Mouse (Mus musculus) lung, postnatal 4 days (tissue): ENCODE measurements at regions not wholly inside any gene's neighbourhood (a gene's known extent, or its start where the extent isn't known, plus 50 kb on each side); places are given as distances from the start of the nearest gene placed in this dataset.
A peak's percentile ranks its signal among the peaks of the same experiment; 100 is the strongest.

Source experiments
- DNase-seq, 2 experiments: peaks; one replicate each; pipeline ENCODE4 v3.0.0; 2021

DNA sequence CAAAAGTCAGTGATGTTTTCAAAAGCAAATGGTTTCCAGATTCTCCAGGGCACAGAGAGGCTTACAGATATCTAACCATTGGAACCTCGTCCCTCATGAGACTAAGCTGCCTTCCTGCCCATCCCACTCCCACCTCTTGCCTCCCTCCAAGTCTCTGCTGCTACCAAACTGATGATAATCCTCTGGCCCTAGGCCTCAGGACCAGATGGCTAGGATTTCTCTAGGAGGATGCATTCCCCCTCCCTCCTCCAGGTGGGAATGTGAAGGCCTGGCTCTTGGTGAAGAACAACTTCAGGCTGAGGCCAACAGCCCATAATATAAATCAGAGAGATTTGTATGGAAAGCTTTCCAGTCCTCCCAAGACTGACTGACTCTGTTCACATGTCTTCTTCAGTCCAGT is 198.9 kb upstream of the Cdh5 start:
- no peak for DNase-seq

- no peak for DNase-seq
These were observed 197.8 kb upstream of the Cdh5 start for GRCm38 (mm10) chr8:103903635-103904034.

DNA sequence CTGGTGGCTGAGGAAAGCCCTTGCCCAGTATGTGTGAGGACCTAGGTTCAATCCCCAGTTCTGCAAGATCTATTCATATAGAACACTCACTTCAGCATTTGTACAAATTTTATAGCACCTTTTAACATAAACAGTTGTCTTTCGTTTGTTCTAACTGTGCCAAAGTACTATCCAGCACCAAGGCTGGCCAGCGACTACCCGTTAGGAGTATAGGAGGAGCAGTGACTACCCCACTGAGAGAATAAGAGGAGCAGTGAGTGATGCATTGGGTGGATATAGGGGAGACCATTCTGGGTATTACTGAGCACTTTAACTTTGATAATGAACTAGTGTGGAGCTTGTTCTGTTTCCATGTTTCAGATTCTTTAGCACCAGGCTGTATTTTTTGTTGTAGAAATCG is 193.8 kb upstream of the Cdh5 start:
- DNase-seq = no peak

DNA sequence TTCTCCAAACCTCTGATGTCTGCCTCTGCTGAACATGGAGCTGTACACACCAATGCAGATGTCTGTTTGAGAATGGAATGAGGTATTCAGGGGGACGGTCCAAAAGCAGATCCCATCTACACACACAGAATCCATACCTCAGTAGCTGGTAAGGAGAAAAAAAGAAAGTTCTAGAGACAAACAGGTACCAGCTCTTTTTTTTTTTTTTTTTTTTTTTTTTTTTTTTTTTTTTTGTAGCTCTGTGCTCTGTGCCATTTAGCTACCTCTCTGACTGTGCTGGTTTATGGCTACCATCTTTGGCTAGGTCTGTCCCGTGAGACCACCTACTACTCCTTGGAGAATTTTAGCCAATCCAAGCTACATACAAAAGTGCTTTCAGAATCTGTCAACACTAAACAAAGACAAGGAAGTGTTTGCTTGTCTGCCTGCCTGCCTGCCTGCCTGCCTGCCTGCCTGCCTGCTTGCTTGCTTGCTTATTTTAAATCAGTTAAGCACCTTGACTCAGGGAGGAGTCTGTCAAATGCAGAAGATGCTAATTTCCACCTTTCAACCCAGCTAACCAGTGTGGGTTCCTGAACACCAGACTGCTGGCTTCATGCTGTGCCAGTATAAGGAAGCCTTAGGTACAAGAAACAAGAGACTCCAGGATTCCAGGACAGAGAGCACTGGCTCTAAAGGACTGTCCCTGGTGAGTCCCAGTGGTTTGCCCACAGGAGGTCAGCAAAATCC is 190.0 kb upstream of the Cdh5 start:
- DNase-seq = no peak

- peak in 1 of 2 experiments; percentile 34 for DNase-seq
These were observed 188.2 kb upstream of the Cdh5 start for GRCm38 (mm10) chr8:103912983-103913926.

DNA sequence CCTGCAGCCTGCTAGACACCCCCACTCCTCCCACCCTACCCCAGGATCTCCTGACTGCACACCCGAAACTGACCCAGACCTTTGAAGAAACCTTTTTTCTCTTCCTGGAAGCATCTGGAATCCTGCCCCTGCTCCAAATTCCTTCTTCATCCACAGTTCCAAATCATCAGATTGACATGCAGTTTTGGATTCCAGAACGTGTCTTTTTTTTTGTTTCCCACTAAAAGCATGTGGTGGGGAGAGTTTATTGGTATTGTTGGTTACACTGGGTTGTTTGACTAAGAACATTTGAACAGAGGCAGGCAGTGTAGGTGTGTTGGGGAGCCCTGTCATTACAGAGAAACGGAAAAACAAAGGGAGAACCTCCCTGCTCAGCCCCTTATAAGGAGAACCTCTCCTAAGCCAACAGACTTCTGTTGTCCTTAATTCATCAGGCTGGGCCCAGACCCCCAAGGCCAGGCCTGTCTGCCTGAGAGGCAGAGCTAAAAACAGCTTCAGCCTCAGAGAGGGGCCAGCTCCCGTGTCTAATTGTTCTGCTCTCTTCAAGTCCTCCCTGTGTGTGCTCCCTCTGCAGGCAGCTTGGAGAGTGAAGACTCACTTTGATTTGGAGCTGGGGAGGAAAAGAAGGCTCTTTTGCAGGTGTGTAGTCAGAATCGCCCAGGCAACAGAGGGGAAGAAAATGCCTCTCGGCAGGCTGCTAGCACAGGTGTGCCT is 187.3 kb upstream of the Cdh5 start:
- peak; percentile 14 to 42 for DNase-seq

GRCm38 (mm10) chr8:103919324-103919723 is 182.1 kb upstream of the Cdh5 start:
- DNase-seq = no peak

DNA sequence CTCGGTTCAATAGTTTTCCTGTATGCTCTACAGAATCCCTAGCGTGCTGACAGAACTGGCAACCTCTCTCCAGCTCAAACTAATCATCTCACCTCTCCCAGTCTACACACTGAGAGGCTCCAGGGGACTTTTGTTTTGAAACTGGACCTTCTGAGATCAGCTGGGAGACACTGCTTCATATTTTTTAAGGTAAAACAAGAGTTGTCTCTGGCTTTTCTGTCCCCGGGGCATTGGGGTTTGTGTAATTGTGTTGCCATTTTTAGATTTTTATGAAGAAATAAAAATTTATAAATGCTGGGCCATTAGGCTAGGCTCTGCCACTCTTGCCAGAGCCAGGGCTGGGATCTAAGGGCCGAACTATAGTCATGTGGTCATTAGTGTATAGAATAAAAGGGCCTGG is 179.8 kb upstream of the Cdh5 start:
- DNase-seq = no peak

DNA sequence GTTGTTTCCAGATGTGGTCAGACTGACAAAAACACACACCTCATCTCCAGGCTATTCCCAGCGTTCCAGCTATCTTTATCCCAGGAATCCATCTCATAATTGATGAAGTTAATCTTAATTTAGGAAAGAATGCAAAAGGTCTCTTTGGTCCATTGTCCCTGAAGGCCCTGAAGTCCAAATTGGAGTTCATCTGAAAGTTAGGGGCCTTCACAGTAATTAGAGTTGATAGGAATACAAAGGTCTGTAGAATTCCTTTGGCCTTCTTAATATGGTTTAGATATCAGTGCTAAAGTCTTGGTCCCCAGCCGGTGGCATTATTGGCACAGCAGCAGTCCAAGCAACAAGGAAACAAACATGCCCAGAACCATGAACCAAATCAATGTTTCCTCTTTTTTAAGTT is 178.7 kb upstream of the Cdh5 start:
- no peak for DNase-seq

DNA sequence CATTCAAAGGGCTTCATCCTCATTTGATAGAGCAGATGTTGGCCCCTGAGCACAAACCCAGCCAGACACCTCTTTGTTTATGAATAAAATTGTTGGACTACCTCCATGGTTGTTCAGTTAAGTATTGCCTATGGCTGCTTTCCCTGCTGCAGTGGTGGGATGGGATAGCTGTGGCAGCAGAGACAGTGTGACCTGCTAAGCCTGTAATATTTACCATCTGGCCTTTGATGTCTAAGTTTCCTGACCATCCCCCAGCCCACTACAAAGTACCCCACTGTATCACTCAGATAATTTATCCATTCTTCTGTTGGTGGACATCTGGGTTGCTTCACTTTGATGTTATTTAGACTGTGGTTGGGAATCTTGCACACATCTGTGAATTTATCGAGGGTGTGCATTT is 168.7 kb upstream of the Cdh5 start:
- no peak for DNase-seq

GRCm38 (mm10) chr8:103936491-103936890 is 164.9 kb upstream of the Cdh5 start:
- DNase-seq = no peak

- DNase-seq = no peak
These were observed 162.9 kb upstream of the Cdh5 start for GRCm38 (mm10) chr8:103938283-103939230.

- no peak for DNase-seq
These were observed 160.4 kb upstream of the Cdh5 start for GRCm38 (mm10) chr8:103940958-103941532.

DNA sequence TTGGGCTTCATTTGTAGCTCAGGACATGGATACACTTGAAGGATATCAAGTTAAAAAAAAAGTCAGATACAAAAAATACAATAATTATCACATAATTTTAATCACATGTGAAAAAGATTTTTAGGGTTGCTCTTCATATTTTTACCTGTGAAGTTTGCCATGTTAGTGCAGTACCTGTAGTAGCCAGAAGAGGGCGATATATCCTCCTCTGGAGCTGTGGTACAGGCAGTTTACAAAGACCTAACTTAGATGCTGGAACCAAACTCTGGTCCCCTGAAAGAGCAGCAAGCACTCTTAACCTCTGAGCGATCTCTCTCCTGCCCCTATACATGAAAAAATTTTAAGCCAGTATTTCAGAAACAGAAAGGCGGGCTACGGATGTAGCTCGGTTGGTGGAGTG is 153.0 kb upstream of the Cdh5 start:
- DNase-seq = no peak

- DNase-seq = no peak
These were observed 151.0 kb upstream of the Cdh5 start for GRCm38 (mm10) chr8:103950460-103950859.

DNA sequence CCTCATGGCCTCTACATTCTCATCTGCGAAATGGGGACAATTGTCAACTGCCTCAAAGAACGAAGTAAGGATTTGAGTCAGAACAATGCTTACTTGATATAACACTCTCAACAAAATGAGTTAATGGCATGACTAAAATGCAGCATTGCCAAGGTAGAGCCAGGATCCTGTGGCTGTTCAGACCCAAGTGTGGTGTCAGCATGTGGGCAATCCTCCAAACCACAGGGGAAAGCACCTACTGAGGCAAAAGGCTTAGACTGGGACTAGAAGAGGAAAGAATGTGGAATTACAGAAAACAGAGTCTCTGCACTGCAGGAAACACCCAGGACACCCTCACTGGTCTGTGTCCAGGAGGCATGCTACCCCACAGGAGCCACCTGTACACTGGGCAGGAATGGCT is 147.8 kb upstream of the Cdh5 start:
- no peak for DNase-seq

- DNase-seq = no peak
These were observed 145.7 kb upstream of the Cdh5 start for GRCm38 (mm10) chr8:103955568-103956260.

- peak; percentile 67 to 78 for DNase-seq
These were observed 137.0 kb upstream of the Cdh5 start for GRCm38 (mm10) chr8:103964293-103964918.

DNA sequence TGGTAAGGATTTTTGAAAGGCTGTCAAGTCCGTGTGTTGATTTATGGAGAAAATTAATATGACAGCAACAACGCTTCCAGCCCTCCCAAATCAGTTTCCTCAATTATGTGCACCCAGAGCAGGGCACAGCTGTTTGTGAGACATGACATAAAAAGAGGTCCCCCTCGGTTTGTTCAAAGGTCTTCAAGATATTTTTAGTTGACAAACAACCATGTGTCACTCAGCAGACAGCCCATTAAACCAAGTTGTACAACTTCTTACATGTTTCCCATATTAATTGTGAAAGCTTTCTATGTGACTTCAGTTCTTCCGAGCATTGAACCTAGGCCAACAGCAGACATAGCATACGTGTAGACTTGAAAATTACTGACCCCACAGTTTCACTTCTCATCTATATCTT is 131.5 kb upstream of the Cdh5 start:
- DNase-seq = peak; percentile 20 to 59

DNA sequence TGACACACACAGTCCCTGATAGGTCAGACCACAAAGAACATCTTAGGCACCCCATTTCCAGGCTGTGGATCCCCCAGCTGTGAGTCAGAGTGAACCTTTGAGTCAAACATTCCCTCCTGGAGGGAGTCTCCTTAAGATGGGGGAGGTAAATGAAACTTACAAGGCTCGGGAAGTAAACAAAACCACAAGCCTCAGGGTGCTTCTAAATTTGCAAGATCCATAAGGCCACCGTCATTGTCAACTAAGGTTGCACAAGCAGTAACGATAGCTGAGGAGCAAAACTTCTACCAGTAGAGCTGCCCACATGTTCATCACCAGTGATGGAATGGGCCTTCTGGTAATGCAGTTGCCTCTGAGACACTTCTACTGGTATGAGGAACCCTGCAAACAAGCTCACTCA is 130.9 kb upstream of the Cdh5 start:
- DNase-seq = no peak

DNA sequence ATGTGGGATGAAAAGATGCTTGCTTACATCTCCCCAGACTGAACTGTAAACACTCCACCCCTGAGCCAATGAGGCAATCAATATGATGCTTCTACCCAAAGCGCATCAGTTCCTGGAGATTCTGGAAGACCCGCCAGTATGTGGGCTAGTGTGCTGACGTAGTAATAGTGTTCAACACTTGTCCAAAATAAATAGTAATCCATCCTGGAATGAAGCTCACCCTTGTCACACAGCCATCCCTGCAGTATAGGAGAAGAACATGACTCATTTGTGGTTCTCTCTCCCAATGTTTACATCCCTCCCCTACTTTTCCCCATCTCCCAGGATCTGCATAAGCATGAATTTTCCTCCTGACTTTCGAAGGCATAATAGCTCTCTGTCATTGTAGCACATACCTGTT is 130.5 kb upstream of the Cdh5 start:
- no peak for DNase-seq
